Mouse (Mus musculus) CH12.LX (cell line): ENCODE measurements around the gene Sf3b3. TPM values are rescaled to one million over a fixed set of nuclear protein-coding genes. Genes with fewer than 3 reads are reported as not detected.
A peak's percentile ranks its signal among the peaks of the same experiment; 100 is the strongest.

Source experiments
- DNase-seq: peaks from one replicate; pipeline ENCODE4 v3.0.0-alpha.2; 2013; ENCODE audit errors: extremely low read depth
- H3K27ac ChIP-seq: 2 replicates; pipeline ENCODE4 v1.5.1; 2012; ENCODE audit warnings: low read depth, mild to moderate bottlenecking, control low read depth, moderate library complexity; ENCODE audit not compliant: insufficient read depth
- H3K27me3 ChIP-seq: replicated peaks from 2 replicates; pipeline ENCODE3; 2012; ENCODE audit warnings: inconsistent platforms
- H3K36me3 ChIP-seq, 2 experiments: replicated peaks in 1 of 2; 2 replicates each; pipeline versions ENCODE3 to v1.6.1; 2012; ENCODE audit warnings: inconsistent platforms in 1 of 2, low read length in 1 of 2, mild to moderate bottlenecking in 1 of 2, mixed read lengths in 1 of 2, moderate library complexity in 1 of 2; ENCODE audit not compliant: control insufficient read depth in 1 of 2, insufficient read depth in 1 of 2
- H3K4me1 ChIP-seq, 2 experiments: 2 replicates each; pipeline ENCODE4 v1.6.1; 2012; ENCODE audit warnings: inconsistent platforms in 1 of 2, moderate library complexity in 1 of 2; ENCODE audit not compliant: insufficient read depth in 2 of 2, control insufficient read depth in 1 of 2
- H3K4me2 ChIP-seq: 2 replicates; pipeline ENCODE4 v1.6.1; 2012; ENCODE audit warnings: low read depth, mild to moderate bottlenecking, control low read depth; ENCODE audit not compliant: poor library complexity, insufficient read depth, severe bottlenecking
- H3K4me3 ChIP-seq, 3 experiments: fragments of 150-350 bp in 1 of 3; sonication (generic) in 1 of 3; replicated peaks in 1 of 3; 2 replicates each; pipeline versions ENCODE3 to v1.5.1; 2011 to 2012; ENCODE audit warnings: low read depth in 2 of 3, low read length in 2 of 3, mild to moderate bottlenecking in 2 of 3, moderate library complexity in 2 of 3, control low read depth in 1 of 3, improper control_type of control experiment in 1 of 3, inconsistent platforms in 1 of 3, mixed read lengths in 1 of 3; ENCODE audit not compliant: poor library complexity in 1 of 3
- H3K79me2 ChIP-seq: replicated peaks from 2 replicates; pipeline ENCODE4 v1.6.1; 2012; ENCODE audit warnings: mild to moderate bottlenecking, moderate library complexity; ENCODE audit not compliant: control insufficient read depth, poor library complexity, insufficient read depth, severe bottlenecking; ENCODE audit errors: extremely low read depth
- H3K9ac ChIP-seq: 2 replicates; pipeline ENCODE4 v1.6.1; 2012; ENCODE audit warnings: low read depth, mild to moderate bottlenecking, control low read depth, moderate library complexity; ENCODE audit not compliant: insufficient read depth
- H3K9me3 ChIP-seq: replicated peaks from 2 replicates; pipeline ENCODE3; 2012; ENCODE audit warnings: low read length, inconsistent platforms, mixed read lengths
- CTCF ChIP-seq, 2 experiments: IDR thresholded peaks in 1 of 2; conservative IDR thresholded peaks in 1 of 2; 2 replicates each; pipeline ENCODE4 v1.5.1; 2011 to 2012; ENCODE audit warnings: low read depth in 2 of 2, low read length in 2 of 2, improper control_type of control experiment in 1 of 2, inconsistent platforms in 1 of 2, mild to moderate bottlenecking in 1 of 2, moderate library complexity in 1 of 2
- ELF1 ChIP-seq: IDR thresholded peaks from 2 replicates; pipeline ENCODE4 v1.6.1; 2014; ENCODE audit warnings: low read depth, mild to moderate bottlenecking, inconsistent platforms, low read length, improper control_type of control experiment
- HCFC1 ChIP-seq: IDR thresholded peaks from 2 replicates; pipeline ENCODE4 v1.6.1; 2012; ENCODE audit warnings: low read depth, mild to moderate bottlenecking, inconsistent platforms, low read length, improper control_type of control experiment
- MAZ ChIP-seq: IDR thresholded peaks from 2 replicates; pipeline ENCODE4 v1.6.1; 2012; ENCODE audit warnings: low read depth, mild to moderate bottlenecking, inconsistent platforms, low read length, improper control_type of control experiment, moderate library complexity
- MXI1 ChIP-seq: IDR thresholded peaks from 2 replicates; pipeline ENCODE4 v1.6.1; 2011; ENCODE audit warnings: mild to moderate bottlenecking, low read depth, low read length, improper control_type of control experiment
- NRF1 ChIP-seq: IDR thresholded peaks from 2 replicates; pipeline ENCODE4 v1.6.1; 2014; ENCODE audit warnings: low read depth, mild to moderate bottlenecking, inconsistent platforms, low read length, improper control_type of control experiment, moderate library complexity
- RCOR1 ChIP-seq: conservative IDR thresholded peaks from 2 replicates; pipeline ENCODE4 v1.6.1; 2012; ENCODE audit warnings: low read depth, mild to moderate bottlenecking, inconsistent platforms, low read length, improper control_type of control experiment
- SIN3A ChIP-seq: IDR thresholded peaks from 2 replicates; pipeline ENCODE4 v1.6.1; 2012; ENCODE audit warnings: low read length, improper control_type of control experiment, inconsistent platforms
- UBTF ChIP-seq: IDR thresholded peaks from 2 replicates; pipeline ENCODE4 v1.6.1; 2012; ENCODE audit warnings: low read depth, mild to moderate bottlenecking, inconsistent platforms, low read length, improper control_type of control experiment, moderate library complexity
- USF2 ChIP-seq: conservative IDR thresholded peaks from 2 replicates; pipeline ENCODE4 v1.6.1; 2011; ENCODE audit warnings: low read depth, low read length, improper control_type of control experiment
- ZKSCAN1 ChIP-seq: IDR thresholded peaks from 2 replicates; pipeline ENCODE4 v1.6.1; 2012; ENCODE audit warnings: low read depth, inconsistent platforms, low read length, improper control_type of control experiment, borderline replicate concordance
- ZNF384 ChIP-seq: IDR thresholded peaks from 2 replicates; pipeline ENCODE4 v1.6.1; 2012; ENCODE audit warnings: low read depth, low read length, improper control_type of control experiment, inconsistent platforms
- dilution Hi-C: fragments of 300-500 bp; cut with MboI; formaldehyde crosslinking; loops from 2 replicates; pipeline ENCODE4 v1.14.3; 2020; ENCODE audit warnings: low sequenced_read_pairs; ENCODE audit not compliant: extremely low pct_unique_long_range_greater_than_20kb, extremely low pct_ligation_motif_present
- in situ Hi-C: fragments of 300-500 bp; cut with MboI; formaldehyde crosslinking; loops from 3 replicates; pipeline ENCODE4 v1.14.3; 2019; ENCODE audit warnings: low sequenced_read_pairs, low pct_ligation_motif_present, low pct_unique_long_range_greater_than_20kb, mixed read lengths
- polyA plus RNA-seq: library from polyadenylated mRNA; unstranded; fragments of >175 nt; gene quantifications from 2 replicates; pipeline ENCODE4 v1.2.1, GENCODE M21; 2012; ENCODE audit warnings: low read depth; ENCODE audit not compliant: insufficient read length
- total RNA-seq, 2 experiments: library from RNA; depleted of rRNA; stranded (reverse); fragments of 300-350 nt in 1 of 2; fragments of >200 nt in 1 of 2; gene quantifications; 2 replicates each; pipeline ENCODE4 v1.2.3; 2012 to 2014

Sf3b3 gene
- total and polyA plus RNA-seq, 3 experiments, result 136 to 213 (median 137) TPM

- Histone ChIP-seq H3K4me3 (no peak overlapping the region), H3K9me3 (no peaks in the 10 kb centered on the region), H3K79me2 (no peaks in the 10 kb centered on the region), H3K4me1 (peaks cover 4 to 20% of the 10 kb centered on the region in 2 experiments), H3K27ac (no peak overlapping the region), H3K4me2 (no peak overlapping the region; the same call in 1 of the 2 replicates), H3K9ac (no peak overlapping the region), H3K36me3 (no peaks in the 10 kb centered on the region)
- no peak for DNase-seq
- in situ Hi-C loops, result no loop called here
- TF ChIP-seq RCOR1, result no peak
- TF ChIP-seq ZNF384, result no peak
- no peak for TF ChIP-seq NRF1
- no peak for TF ChIP-seq UBTF
- TF ChIP-seq CTCF (conservative IDR thresholded peaks at IDR 0.05 in 1 of 2, IDR thresholded peaks at IDR 0.05 in 1 of 2; ENCODE audit: low read depth in 2 of 2, low read length in 2 of 2), result no peak
- TF ChIP-seq, all 38 proteins: peak for 0
- no peaks in the 10 kb centered on the region for H3K27me3 ChIP-seq
- dilution Hi-C loops, result no loop called here
Observed at GRCm38 (mm10) chr8:110785366-110785765, 61.2 kb downstream of the Sf3b3 start.

GRCm38 (mm10) chr8:110779924-110780718 is 66.5 kb downstream of the Sf3b3 start:
- Histone ChIP-seq H3K4me2 (no peak overlapping the region), H3K27me3 (no peaks in the 10 kb centered on the region), H3K9ac (no peak overlapping the region), H3K79me2 (no peaks in the 10 kb centered on the region), H3K27ac (no peak overlapping the region), H3K4me3 (no peak overlapping the region), H3K9me3 (peaks cover 5% of the 10 kb centered on the region), H3K36me3 (no peaks in the 10 kb centered on the region), H3K4me1 (peaks cover 0 to 14% of the 10 kb centered on the region in 2 experiments; a peak in 2 of 4 replicates)
- in situ Hi-C loops (no loop called here), dilution Hi-C loops (no loop called here)
- DNase-seq, result no peak
- TF ChIP-seq MAZ (no peak), SIN3A (no peak), ZKSCAN1 (no peak), RCOR1 (no peak), USF2 (no peak), ELF1 (no peak), MXI1 (no peak)

GRCm38 (mm10) chr8:110776335-110776734 is 70.3 kb downstream of the Sf3b3 start:
- Histone ChIP-seq H3K9ac (no peak overlapping the region), H3K4me3 (no peak overlapping the region), H3K27ac (no peak overlapping the region), H3K79me2 (no peaks in the 10 kb centered on the region), H3K9me3 (peaks cover 5% of the 10 kb centered on the region), H3K4me2 (no peak overlapping the region), H3K4me1 (peaks cover 5 to 18% of the 10 kb centered on the region in 2 experiments; a peak in 3 of 4 replicates), H3K36me3 (no peaks in the 10 kb centered on the region), H3K27me3 (no peaks in the 10 kb centered on the region)
- DNase-seq, result no peak
- in situ Hi-C loops (no loop called here), dilution Hi-C loops (no loop called here)
- TF ChIP-seq HCFC1 (no peak), CTCF (conservative IDR thresholded peaks at IDR 0.05 in 1 of 2, IDR thresholded peaks at IDR 0.05 in 1 of 2; ENCODE audit: low read depth in 2 of 2, low read length in 2 of 2) (peak in 1 of 2 experiments; percentile 19; a peak in 2 of 4 replicates)
